Mouse (Mus musculus) neural tube, embryonic 14.5 days (tissue): Measurements from ENCODE around the gene Ddx49. TPM values are rescaled to one million over a fixed set of nuclear protein-coding genes. Genes with fewer than 3 reads are reported as not detected.

Experiments used
- ATAC-seq: fragments of 200-750 bp; cut with Nextera tagmentation; 2 replicates; pipeline ENCODE4 v1.8.0; 2017; ENCODE audit warnings: low read depth, mild to moderate bottlenecking, moderate TSS enrichment, moderate library complexity
- H3K27ac ChIP-seq: fragments of 300-500 bp; sonication (generic); 2 replicates; pipeline ENCODE4 v1.5.1; 2014; ENCODE audit warnings: low read depth, mild to moderate bottlenecking, control low read depth, low read length, moderate library complexity, mixed read lengths
- H3K27me3 ChIP-seq: fragments of 300-500 bp; sonication (generic); 2 replicates; pipeline ENCODE4 v1.6.1; 2014; ENCODE audit warnings: low read length; ENCODE audit not compliant: control insufficient read depth, insufficient read depth
- H3K36me3 ChIP-seq: fragments of 300-500 bp; sonication (generic); 2 replicates; pipeline ENCODE4 v1.6.1; 2014; ENCODE audit warnings: low read length, mixed read lengths; ENCODE audit not compliant: control insufficient read depth, insufficient read depth
- H3K4me1 ChIP-seq: fragments of 300-500 bp; sonication (generic); 2 replicates; pipeline ENCODE4 v1.6.1; 2014; ENCODE audit warnings: low read length; ENCODE audit not compliant: control insufficient read depth, insufficient read depth
- H3K4me2 ChIP-seq: fragments of 300-500 bp; sonication (generic); 2 replicates; pipeline ENCODE4 v1.6.1; 2014; ENCODE audit warnings: mild to moderate bottlenecking, low read depth, low read length, control low read depth
- H3K4me3 ChIP-seq: fragments of 300-500 bp; sonication (generic); 2 replicates; pipeline ENCODE4 v1.5.1; 2014; ENCODE audit warnings: low read depth, low read length, control low read depth, mixed read lengths
- H3K9ac ChIP-seq: fragments of 300-500 bp; sonication (generic); replicated peaks from 2 replicates; pipeline ENCODE4 v1.6.1; 2014; ENCODE audit warnings: low read depth, mild to moderate bottlenecking, control low read depth, low read length, mixed read lengths
- H3K9me3 ChIP-seq: fragments of 300-500 bp; sonication (generic); 2 replicates; pipeline ENCODE4 v1.6.1; 2016; ENCODE audit warnings: low read length; ENCODE audit not compliant: control insufficient read depth
- WGBS: fragments of 180-500 bp; shearing (Covaris S2); extraction: QIAGEN DNeasy Blood & Tissue Kit; methylation state at CpG from one replicate; pipeline ENCODE4 v1.1.7; 2014; 5-methylcytosine and 5-hydroxymethylcytosine counted together
- polyA plus RNA-seq: library from polyadenylated mRNA; unstranded; fragments of >200 nt; fragmentation: Nextera tagmentation; extraction: Ambion mirVana; gene quantifications from 2 replicates; pipeline ENCODE4 v1.2.1, GENCODE M21; 2014

The Ddx49 gene
- polyA plus RNA-seq, 1 experiment from 2014 or later, result 45.9 TPM

DNA sequence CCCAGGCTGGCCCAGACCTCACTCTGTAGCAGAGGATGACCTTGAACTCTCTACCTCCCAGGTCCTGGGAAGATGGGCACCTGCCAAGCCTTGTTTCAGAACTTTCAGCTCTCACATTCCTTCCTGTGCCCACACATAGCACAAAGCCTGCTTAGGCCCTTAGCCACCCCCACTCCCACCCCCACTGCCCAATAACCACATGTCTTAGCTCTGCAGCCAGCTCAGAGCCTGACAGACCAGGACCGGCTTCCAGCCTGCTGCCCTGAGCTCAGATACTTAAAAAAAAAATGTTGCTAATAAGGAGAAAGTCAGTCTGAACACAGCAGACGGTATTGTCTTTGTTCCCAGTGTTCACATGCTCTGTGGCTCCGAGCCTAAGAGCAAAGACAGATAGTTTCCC is 21.3 kb downstream of the Ddx49 start:
- no peak overlapping the region for H3K9ac ChIP-seq
- WGBS, result 51% methylated on average over 3 of the region's 3 CpGs
- no peak overlapping the region; the same call in 1 of the 2 replicates for H3K27ac ChIP-seq
- no peaks in the 10 kb centered on the region for H3K27me3 ChIP-seq
- H3K36me3 ChIP-seq, result peaks cover 6% of the 10 kb centered on the region; the same call in 1 of the 2 replicates
- H3K9me3 ChIP-seq, result no peaks in the 10 kb centered on the region
- H3K4me2 ChIP-seq, result no peak overlapping the region
- no peak overlapping the region for H3K4me3 ChIP-seq
- 0 out of 2 replicates have a peak, but pooled peaks cover 7% of the 10 kb centered on the region for H3K4me1 ChIP-seq
- no peak for ATAC-seq

DNA sequence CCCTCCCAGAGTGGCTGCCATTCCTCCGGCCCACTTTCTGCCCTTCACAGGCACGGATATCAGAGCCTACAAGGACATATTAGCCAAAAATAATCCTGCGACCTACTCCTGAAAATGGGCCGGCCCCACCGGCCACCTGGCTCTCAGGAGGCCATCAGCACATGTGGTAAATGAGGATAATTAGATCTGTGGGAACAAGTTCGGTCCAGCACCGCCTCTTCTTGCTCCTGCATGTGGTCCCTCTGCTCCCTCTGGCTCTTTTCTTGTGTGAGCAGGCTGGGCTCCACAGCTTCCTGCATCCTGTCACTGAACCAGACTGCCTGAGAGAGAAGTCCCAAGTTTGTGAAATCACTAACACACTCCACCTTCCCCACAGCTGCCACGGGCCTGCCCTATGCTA is 23.0 kb downstream of the Ddx49 start:
- Histone ChIP-seq H3K4me1 (0 out of 2 replicates have a peak, but pooled peaks cover 7% of the 10 kb centered on the region), H3K4me2 (no peak overlapping the region), H3K4me3 (no peak overlapping the region), H3K27me3 (no peaks in the 10 kb centered on the region), H3K36me3 (no peaks in the 10 kb centered on the region), H3K9me3 (no peaks in the 10 kb centered on the region), H3K27ac (no peak overlapping the region), H3K9ac (no peak overlapping the region)
- WGBS, result 65% methylated on average over 8 of the region's 8 CpGs
- ATAC-seq, result no peak

DNA sequence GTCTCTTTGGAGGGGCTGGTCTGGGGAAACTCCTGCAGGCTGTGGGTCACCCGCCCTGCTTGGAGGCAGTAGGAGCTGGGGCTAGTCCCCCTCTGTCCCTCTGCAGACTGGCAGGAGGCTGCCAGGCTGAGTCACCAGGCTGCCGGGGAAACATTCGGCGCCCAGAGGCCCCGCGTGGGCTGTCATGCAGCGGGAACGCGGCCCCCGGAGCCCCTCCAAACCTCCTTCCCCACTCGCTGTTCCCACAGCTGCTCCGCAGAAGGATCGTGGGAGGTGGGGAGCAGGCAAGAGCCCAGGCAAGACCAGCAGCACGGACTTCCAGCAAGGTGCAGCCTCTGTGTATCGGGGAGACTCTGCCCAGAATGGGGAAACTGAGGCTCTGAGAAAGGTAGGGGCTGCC is 24.1 kb downstream of the Ddx49 start:
- no peak for ATAC-seq
- H3K9ac ChIP-seq, result 0 out of 2 replicates have a peak overlapping the region, but pooled peaks have one; percentile 21

DNA sequence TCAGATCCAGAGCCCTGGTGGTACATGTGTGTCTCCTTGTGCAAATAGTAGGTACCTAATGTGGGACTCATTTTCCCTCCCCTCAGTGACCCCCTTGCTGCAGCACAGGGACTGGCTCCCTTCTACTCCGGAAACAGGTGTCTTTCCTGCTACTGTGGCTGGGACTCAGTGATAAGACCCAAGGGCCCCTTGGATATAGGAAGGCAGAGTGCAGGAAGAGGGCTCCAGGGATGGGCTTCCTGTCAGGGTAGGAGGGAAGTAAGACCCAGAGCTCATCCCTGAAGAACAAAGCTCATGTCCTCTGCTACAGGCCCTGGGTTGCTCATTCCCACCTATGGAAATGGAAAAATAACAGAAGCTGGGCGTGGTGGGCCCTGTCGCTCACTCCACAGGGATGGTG is 25.8 kb downstream of the Ddx49 start:
- 86% methylated on average over 3 of the region's 3 CpGs for WGBS
- Histone ChIP-seq H3K27me3 (no peaks in the 10 kb centered on the region), H3K27ac (no peak overlapping the region), H3K4me2 (no peak overlapping the region), H3K36me3 (no peaks in the 10 kb centered on the region), H3K4me3 (no peak overlapping the region), H3K4me1 (no peaks in the 10 kb centered on the region), H3K9ac (no peak overlapping the region), H3K9me3 (no peaks in the 10 kb centered on the region)
- ATAC-seq, result no peak

More for the DNA sequence above, 24.1 kb downstream of the Ddx49 start:
- H3K4me2 ChIP-seq, result no peak overlapping the region
- 0 out of 2 replicates have a peak, but pooled peaks cover 3% of the 10 kb centered on the region for H3K4me1 ChIP-seq
- no peaks in the 10 kb centered on the region for H3K9me3 ChIP-seq
- H3K27ac ChIP-seq, result no peak overlapping the region
- WGBS, result 64% methylated on average over 15 of the region's 15 CpGs
- no peaks in the 10 kb centered on the region for H3K36me3 ChIP-seq
- H3K27me3 ChIP-seq, result no peaks in the 10 kb centered on the region
- no peak overlapping the region for H3K4me3 ChIP-seq

DNA sequence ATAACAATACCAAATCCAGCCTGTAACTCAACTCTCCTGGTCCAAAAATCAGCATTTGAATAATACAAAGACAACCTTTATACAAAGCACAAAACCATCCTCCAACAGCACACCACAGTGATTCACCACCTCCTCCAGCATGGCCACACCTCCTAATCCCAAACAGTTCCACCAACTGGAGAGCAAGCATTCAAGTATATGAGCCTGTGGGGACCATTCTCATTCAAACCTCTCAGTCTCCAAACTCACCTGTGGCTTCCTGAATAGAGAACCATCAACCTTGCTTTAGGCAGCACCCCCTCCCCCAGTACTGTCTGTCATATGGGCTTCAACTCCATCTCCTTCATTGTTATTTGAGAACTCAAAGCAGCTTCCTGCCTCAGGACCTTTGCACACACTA is 27.9 kb downstream of the Ddx49 start:
- no peak overlapping the region for H3K9ac ChIP-seq
- H3K27me3 ChIP-seq, result no peaks in the 10 kb centered on the region
- no peak overlapping the region for H3K4me2 ChIP-seq
- no peaks in the 10 kb centered on the region for H3K4me1 ChIP-seq
- no peak overlapping the region for H3K4me3 ChIP-seq
- no peaks in the 10 kb centered on the region for H3K36me3 ChIP-seq
- no peak overlapping the region for H3K27ac ChIP-seq
- ATAC-seq, result no peak
- H3K9me3 ChIP-seq, result no peaks in the 10 kb centered on the region

DNA sequence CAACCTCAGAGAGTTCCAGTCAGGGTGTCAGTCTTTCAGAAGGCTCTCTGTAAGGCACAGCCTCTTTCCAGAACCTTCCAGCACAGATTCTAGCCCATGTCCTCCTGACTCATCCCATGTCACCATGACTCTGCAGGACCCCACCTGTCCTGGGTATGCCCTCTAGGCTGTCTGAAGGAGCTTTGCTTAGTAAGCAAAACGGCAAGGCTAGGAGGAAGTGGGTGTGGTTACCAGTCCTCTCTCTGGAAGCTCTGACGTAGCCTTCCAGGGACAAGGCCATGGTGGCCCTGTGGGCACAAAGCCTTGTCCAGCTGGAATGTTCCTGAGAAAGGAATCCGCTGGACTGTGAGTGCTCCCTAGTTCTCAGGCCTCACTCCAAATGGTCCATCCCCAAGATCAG is 29.3 kb downstream of the Ddx49 start:
- no peaks in the 10 kb centered on the region for H3K27me3 ChIP-seq
- no peak for ATAC-seq
- no peak overlapping the region for H3K4me2 ChIP-seq
- H3K4me1 ChIP-seq, result no peaks in the 10 kb centered on the region
- H3K36me3 ChIP-seq, result no peaks in the 10 kb centered on the region
- no peak overlapping the region for H3K4me3 ChIP-seq
- H3K27ac ChIP-seq, result no peak overlapping the region
- H3K9me3 ChIP-seq, result no peaks in the 10 kb centered on the region
- WGBS, result 69% methylated on average over 3 of the region's 3 CpGs
- no peak overlapping the region for H3K9ac ChIP-seq

DNA sequence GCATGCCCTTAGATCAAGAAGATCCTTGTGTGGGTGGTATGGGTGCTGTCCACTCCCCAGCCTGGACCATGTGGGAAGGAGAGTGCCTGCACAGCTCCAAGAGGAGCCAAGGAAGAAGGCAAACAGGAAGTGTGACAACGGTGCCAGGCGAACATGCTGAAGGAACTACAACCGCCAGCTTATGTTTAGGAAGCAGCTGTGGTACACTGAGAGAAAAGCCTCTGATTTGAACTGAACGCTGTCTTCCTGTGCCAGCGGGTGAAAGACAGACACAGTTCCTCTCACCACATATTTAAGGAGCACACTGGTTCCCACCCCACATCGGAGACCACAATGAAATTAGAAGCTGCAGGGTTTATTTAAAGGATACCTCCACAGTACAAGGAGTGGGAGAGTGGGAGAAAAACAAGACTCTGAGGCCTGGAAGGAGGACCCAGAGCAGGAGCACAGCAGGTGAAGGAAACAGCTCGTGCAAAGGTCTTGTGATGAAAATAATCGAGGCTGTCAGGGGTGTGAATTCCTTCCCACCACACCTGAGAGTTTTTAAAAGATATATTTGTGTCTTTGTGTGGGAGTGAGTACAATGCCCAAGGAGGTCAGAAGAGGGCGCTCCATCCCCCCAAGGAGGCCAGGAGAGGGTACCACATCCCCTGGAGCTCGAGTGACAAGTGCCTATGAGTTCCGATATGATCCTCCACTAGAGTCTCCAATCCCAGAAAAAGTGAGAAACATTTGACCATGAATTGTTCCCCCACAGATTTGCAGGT is 33.3 kb downstream of the Ddx49 start:
- H3K36me3 ChIP-seq, result 0 out of 2 replicates have a peak, but pooled peaks cover 3% of the 10 kb centered on the region
- H3K4me2 ChIP-seq, result no peak overlapping the region
- WGBS, result 65% methylated on average over 11 of the region's 11 CpGs
- no peak overlapping the region for H3K4me3 ChIP-seq
- no peak overlapping the region for H3K9ac ChIP-seq
- ATAC-seq, result 0 out of 2 replicates have a peak, but pooled peaks have one; percentile 45
- no peaks in the 10 kb centered on the region for H3K9me3 ChIP-seq
- H3K27me3 ChIP-seq, result no peaks in the 10 kb centered on the region
- H3K4me1 ChIP-seq, result no peaks in the 10 kb centered on the region
- H3K27ac ChIP-seq, result no peak overlapping the region

DNA sequence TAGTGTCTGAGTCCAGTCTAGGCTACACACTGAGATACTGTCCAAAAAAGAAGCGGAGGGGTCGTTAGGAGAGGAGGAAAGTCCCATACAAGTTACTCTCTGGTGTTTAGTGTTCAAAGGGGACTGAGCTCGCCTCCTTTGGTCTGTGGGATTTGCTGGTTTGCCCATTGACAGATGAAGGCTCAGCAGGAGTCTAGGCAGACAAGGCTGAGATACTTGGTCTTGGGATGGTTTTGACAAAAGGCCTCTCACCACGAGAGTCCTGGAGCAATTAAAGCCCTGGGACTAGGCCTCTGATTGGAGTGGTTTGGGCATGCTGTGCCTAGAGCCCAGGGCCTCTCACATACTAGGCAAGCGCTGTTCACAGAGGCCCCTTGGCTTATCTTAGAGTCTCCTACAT is 34.0 kb downstream of the Ddx49 start:
- WGBS, result 46% methylated on average over 5 of the region's 5 CpGs
- H3K4me2 ChIP-seq, result no peak overlapping the region
- ATAC-seq, result no peak
- no peaks in the 10 kb centered on the region for H3K9me3 ChIP-seq
- H3K36me3 ChIP-seq, result peaks cover 9% of the 10 kb centered on the region
- H3K9ac ChIP-seq, result no peak overlapping the region
- no peaks in the 10 kb centered on the region for H3K4me1 ChIP-seq
- no peaks in the 10 kb centered on the region for H3K27me3 ChIP-seq
- no peak overlapping the region for H3K4me3 ChIP-seq
- no peak overlapping the region for H3K27ac ChIP-seq

DNA sequence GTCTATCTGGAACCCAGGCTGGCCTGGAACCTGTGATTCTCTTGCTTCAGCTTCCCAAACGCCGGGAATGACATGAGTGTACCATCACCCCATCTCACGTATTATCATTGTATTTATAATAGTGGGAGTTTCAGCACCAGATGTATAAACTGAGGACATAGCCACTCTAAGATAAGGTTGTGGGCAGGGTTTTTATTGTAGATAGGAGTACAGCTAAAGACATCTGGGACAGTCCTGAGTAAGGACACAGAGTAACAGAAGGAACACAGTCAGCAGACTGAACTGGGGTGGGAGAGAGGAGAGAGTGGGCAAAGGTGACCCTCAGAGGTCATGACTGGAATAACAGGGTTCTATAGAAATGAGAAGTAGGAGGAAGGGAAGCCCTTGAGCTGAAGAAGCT is 34.6 kb downstream of the Ddx49 start:
- Histone ChIP-seq H3K27me3 (no peaks in the 10 kb centered on the region), H3K9ac (no peak overlapping the region), H3K4me1 (no peaks in the 10 kb centered on the region), H3K9me3 (no peaks in the 10 kb centered on the region), H3K4me2 (no peak overlapping the region), H3K27ac (no peak overlapping the region), H3K36me3 (peaks cover 15% of the 10 kb centered on the region), H3K4me3 (no peak overlapping the region)
- WGBS, result 92% methylated on average over 3 of the region's 3 CpGs
- no peak for ATAC-seq
